Mouse (Mus musculus) layer of hippocampus, adult 9-10 months (tissue): ENCODE data around the gene Slc4a4.

Experiments used
- DNase-seq: peaks from one replicate; pipeline ENCODE4 v3.0.0; 2022; ENCODE audit warnings: low spot score

Slc4a4 gene

GRCm38 (mm10) chr5:89190063-89190462 lies 303.4 kb downstream of the Slc4a4 start:
- no peak for DNase-seq

DNA sequence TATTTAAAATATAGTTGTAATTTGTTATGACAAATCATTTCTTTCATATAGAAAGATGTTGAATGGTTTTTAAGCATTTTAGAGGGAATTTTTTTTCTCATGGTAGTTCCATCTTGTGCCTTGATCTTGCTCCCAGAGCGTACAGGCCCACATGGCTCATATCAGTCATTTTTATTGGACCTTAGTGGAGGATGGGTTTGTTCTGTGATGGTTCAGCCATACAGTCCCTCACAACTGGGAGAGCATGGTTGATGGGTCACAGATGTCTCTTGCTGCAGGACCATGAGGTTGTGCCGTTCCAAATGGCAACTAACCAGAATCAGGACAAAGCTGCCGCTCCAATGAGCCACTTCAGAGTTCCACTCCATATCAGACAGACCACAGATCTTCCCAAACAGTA lies 308.0 kb downstream of the Slc4a4 start:
- DNase-seq, result no peak

- no peak for DNase-seq
Observed at GRCm38 (mm10) chr5:89198501-89198900, 311.9 kb downstream of the Slc4a4 start.

GRCm38 (mm10) chr5:89209973-89210703 lies 323.5 kb downstream of the Slc4a4 start:
- DNase-seq, result no peak

DNA sequence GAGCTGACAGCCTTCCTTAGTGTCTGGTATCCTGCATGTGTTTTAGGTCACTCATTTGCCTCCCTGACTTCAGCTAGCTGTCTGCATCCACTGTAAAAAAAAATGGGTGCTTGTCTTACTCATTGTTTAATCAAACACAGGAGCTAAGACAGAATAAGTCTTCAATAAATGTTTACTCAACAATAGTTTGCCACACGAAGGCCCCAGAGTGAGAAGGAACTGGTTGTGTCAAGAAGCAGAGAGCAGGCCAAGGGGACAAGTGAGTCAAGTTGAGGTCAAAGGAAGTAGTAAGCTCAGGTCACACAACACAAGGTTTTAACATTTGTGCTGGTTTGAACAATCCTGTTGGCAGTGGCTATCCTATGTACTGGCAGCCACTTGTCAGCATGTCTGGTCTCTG lies 324.4 kb downstream of the Slc4a4 start:
- DNase-seq, result no peak

GRCm38 (mm10) chr5:89218222-89218621 lies 331.6 kb downstream of the Slc4a4 start:
- no peak for DNase-seq

- no peak for DNase-seq
Observed at GRCm38 (mm10) chr5:89218709-89219108, 332.1 kb downstream of the Slc4a4 start.

GRCm38 (mm10) chr5:89221658-89222057 lies 335.0 kb downstream of the Slc4a4 start:
- DNase-seq, result no peak

DNA sequence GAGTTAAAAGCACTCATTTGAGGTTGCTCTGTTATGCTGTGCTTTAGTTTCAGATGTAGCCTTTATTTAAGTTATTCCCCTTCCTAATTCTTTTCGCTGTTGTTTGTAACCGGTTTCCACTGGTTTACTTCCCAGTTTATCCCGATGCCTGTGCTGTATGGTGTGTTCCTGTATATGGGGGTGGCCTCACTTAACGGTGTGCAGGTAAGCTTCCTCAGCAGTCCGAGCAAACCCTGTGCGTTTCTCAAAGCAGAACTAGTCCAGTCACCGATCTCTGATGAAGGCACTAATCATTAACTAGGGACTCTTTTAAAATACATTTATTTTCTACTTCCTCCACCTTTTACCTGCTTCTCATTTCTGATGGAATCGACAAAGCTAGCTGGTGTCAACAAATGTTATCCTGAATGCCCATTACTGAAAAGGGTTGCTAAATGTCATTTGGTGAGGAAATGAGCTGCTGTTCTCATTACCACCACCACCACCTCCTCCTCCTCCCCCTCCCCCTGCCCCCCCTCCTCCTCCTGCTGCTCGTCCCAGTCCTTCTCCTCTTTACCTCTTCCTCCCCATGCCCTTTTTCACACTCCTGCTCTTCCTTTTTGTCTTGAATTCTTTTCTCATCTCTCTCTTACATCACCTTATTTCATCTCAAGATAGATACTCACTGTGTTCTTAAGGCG lies 336.6 kb downstream of the Slc4a4 start:
- no peak for DNase-seq

DNA sequence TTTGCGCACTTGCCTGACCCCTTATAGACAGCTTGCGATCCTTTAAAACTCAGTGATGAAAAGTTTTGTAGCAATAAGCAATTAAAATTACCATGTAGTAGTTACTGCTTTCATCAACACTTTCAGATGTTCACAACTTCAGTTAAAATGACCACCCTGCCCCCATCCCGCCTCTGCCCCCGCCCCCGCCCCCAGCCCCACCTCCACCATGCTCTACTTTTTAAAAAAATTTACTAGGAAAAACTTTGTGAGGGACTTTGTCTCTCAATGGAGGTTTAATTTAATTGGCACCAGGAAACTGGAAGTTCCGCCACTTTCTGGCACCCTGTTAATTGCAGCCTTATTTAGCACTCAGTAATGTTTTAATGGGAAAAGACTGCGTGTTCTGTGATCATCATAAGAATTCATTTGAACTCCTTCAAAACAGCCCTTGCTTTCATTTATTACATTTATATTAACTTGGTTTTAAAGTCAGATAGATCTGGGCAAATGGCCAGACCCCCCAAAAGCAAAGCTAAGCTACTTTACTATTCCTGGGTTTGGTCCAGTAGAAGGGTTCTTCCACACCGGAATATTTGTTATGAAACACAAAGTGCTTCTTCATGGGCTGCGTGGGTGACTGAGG lies 337.2 kb downstream of the Slc4a4 start:
- peak; percentile 16 for DNase-seq

DNA sequence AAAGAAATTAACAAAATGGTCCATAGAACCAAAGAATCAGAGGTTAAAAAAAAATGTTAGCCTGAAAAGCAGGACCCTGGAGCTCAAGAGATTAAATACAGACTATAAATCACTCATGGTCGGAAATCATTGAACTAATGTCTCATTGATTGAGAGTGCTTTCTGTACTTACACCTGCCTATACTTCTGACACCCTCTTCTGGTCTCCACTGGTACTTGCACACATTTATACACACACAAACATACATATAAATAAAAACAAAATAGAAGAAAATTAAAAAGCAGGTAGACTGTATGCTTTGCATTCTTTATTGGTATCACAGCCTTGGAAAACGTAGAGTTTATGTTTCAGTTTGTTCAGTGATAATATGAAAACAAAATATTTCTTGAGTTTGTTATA lies 341.3 kb downstream of the Slc4a4 start:
- DNase-seq, result no peak

GRCm38 (mm10) chr5:89229606-89230005 lies 343.0 kb downstream of the Slc4a4 start:
- no peak for DNase-seq

DNA sequence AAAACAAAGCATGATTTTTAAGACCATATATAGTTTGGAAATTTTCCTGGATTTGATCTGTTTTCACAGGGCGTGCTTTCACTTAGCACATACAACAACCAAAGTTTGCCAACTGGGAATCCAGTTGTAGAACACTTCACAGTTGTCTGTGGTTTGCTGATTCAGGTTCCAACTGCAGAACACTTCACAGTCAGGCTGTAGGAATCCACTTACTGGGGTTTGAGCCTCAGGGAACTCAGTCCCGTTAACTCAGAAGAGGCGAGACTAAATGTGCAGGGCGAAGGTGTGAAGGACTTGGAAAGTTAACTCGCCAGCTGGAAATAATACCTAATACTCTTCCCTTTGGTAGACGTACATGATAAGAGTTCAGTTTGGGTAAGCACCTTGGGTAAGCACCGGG lies 345.7 kb downstream of the Slc4a4 start:
- DNase-seq, result no peak

GRCm38 (mm10) chr5:89251806-89252205 lies 365.2 kb downstream of the Slc4a4 start:
- DNase-seq, result no peak

GRCm38 (mm10) chr5:89259804-89260492 lies 373.3 kb downstream of the Slc4a4 start:
- no peak for DNase-seq

DNA sequence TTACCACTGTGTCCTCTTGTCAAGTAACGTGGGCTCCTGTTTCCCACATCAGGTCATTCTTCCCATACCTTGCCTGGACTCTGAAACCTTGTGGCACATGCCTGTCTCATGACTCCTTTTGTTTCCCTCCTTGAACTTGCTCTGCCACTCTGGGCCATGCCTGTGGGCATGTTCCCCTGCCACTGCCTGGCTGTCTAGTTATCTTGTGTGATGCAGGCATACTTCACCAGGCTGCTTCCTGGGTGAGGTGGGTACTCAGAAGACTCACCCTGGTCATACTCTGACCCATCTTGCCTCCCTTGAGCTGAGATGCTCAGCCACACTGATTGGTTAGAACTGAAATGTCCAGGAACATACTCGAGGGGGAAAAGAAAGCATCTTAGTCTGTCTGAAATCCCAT lies 390.4 kb downstream of the Slc4a4 start:
- DNase-seq, result no peak

DNA sequence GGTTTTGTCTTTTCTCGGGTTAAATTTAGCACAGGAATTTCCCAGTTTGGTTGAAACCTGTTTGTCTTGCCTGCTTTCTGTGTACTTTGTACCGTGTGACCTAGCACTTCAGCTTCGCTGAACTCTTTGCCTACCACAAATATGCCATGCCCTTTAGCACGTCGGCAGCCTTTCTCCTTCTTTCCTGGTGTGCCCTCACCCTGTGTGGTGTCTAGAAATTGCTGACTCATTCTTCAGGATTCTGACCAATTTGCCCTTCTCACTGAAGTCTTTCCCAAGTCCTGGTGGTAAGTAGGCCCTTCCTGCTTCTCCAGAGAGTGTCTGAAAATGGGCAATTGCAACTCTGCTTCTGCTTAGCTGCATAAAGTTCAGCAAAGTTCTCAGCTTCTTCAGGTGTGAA lies 391.0 kb downstream of the Slc4a4 start:
- no peak for DNase-seq

- no peak for DNase-seq
Observed at GRCm38 (mm10) chr5:89278309-89278708, 391.7 kb downstream of the Slc4a4 start.

- DNase-seq, result no peak
Observed at GRCm38 (mm10) chr5:89280312-89280863, 393.8 kb downstream of the Slc4a4 start.
